Mouse (Mus musculus): Measurements from ENCODE around the gene Cables2.
"Not testable (repeated sequence)": the region's sequence is repeated elsewhere in the genome, so short reads cannot be mapped to it uniquely, and the experiment has no call there.

The Cables2 gene

GRCm38 (mm10) chr2:180277773-180278320 lies 4.6 kb upstream of the Cables2 start:
- no peak for DNase-seq (ENCODE audit: low read depth, low spot score)

GRCm38 (mm10) chr2:180276851-180277259 lies 3.6 kb upstream of the Cables2 start:
- DNase-seq (ENCODE audit: low read depth, low spot score), result no peak

- DNase-seq (ENCODE audit: low read depth, low spot score), result no peak
These were observed 3.1 kb upstream of the Cables2 start for GRCm38 (mm10) chr2:180276385-180276784.

- DNase-seq (ENCODE audit: low read depth, low spot score), result peak; percentile 92
These were observed 2.5 kb upstream of the Cables2 start for GRCm38 (mm10) chr2:180275836-180276235.

GRCm38 (mm10) chr2:180274523-180274922 lies 1.2 kb upstream of the Cables2 start:
- no peak for DNase-seq (ENCODE audit: low read depth, low spot score)

GRCm38 (mm10) chr2:180272884-180273321 lies 393 bp downstream of the Cables2 start:
- no peak for DNase-seq (ENCODE audit: low read depth, low spot score)

GRCm38 (mm10) chr2:180271804-180272395 lies 1.4 kb downstream of the Cables2 start:
- DNase-seq (ENCODE audit: low read depth, low spot score), result no peak

- no peak for DNase-seq (ENCODE audit: low read depth, low spot score)
These were observed 2.6 kb downstream of the Cables2 start for GRCm38 (mm10) chr2:180270537-180271255.

- no peak for DNase-seq (ENCODE audit: low read depth, low spot score)
These were observed 4.0 kb downstream of the Cables2 start for GRCm38 (mm10) chr2:180269329-180269728.

GRCm38 (mm10) chr2:180267955-180268354 lies 5.3 kb downstream of the Cables2 start:
- no peak for DNase-seq (ENCODE audit: low read depth, low spot score)

GRCm38 (mm10) chr2:180262891-180263290 lies 10.4 kb downstream of the Cables2 start:
- DNase-seq (ENCODE audit: low read depth, low spot score), result no peak

- no peak for DNase-seq (ENCODE audit: low read depth, low spot score)
These were observed 10.9 kb downstream of the Cables2 start for GRCm38 (mm10) chr2:180262441-180262840.

- DNase-seq (ENCODE audit: low read depth, low spot score), result no peak
These were observed 11.4 kb downstream of the Cables2 start for GRCm38 (mm10) chr2:180261901-180262300.

- no peak for DNase-seq (ENCODE audit: low read depth, low spot score)
These were observed 12.5 kb downstream of the Cables2 start for GRCm38 (mm10) chr2:180260610-180261480.

- DNase-seq (ENCODE audit: low read depth, low spot score), result not testable (repeated sequence)
These were observed 13.3 kb downstream of the Cables2 start for GRCm38 (mm10) chr2:180259826-180260609.

GRCm38 (mm10) chr2:180258951-180259484 lies 14.3 kb downstream of the Cables2 start:
- not testable (repeated sequence) for DNase-seq (ENCODE audit: low read depth, low spot score)

GRCm38 (mm10) chr2:180257963-180258865 lies 15.1 kb downstream of the Cables2 start:
- DNase-seq (ENCODE audit: low read depth, low spot score), result no peak

- peak; percentile 99 for DNase-seq (ENCODE audit: low read depth, low spot score)
These were observed 16.2 kb downstream of the Cables2 start, which contains the start of gene Rps21 for GRCm38 (mm10) chr2:180257001-180257521. Gene Rps21, plus strand, starts transcription at chr2:180257377.

- DNase-seq (ENCODE audit: low read depth, low spot score), result peak; percentile 26
These were observed 16.8 kb downstream of the Cables2 start for GRCm38 (mm10) chr2:180256296-180257000.

Measured in mesoderm, embryonic 11.5 days (tissue).